Mouse (Mus musculus): Measurements from ENCODE around the gene Kcna3. TPM values are rescaled to one million over a fixed set of nuclear protein-coding genes. Genes with fewer than 3 reads are reported as not detected.

Gene Kcna3
- total and polyA plus RNA-seq, 3 experiments, result not detected

GRCm38 (mm10) chr3:107073863-107074262 lies 37.9 kb downstream of the Kcna3 start:
- H3K4me1 ChIP-seq (ENCODE audit: insufficient read depth, low read depth, low read length), result no peaks in the 10 kb centered on the region
- H3K36me3 ChIP-seq (replicated peaks), result no peaks in the 10 kb centered on the region
- H3K9me3 ChIP-seq (replicated peaks), result no peaks in the 10 kb centered on the region
- no peak overlapping the region for H3K4me3 ChIP-seq (ENCODE audit: low read depth, low read length)
- DNase-seq (ENCODE audit: low spot score), result no peak
- TF ChIP-seq CTCF (IDR thresholded peaks at IDR 0.05; ENCODE audit: low read depth, low read length), result no peak
- no peak for TF ChIP-seq GATA2 (IDR thresholded peaks at IDR 0.05; ENCODE audit: borderline replicate concordance, low read depth, low read length)
- TF ChIP-seq GATA1 (IDR thresholded peaks at IDR 0.05; ENCODE audit: borderline replicate concordance, low read length), result no peak
- TF ChIP-seq POLR2AphosphoS5 (IDR thresholded peaks at IDR 0.05; ENCODE audit: insufficient replicate concordance, low read depth, low read length), result no peak
- TF ChIP-seq TAL1 (conservative IDR thresholded peaks at IDR 0.05; ENCODE audit: low read depth, low read length), result no peak
- H3K27me3 ChIP-seq (ENCODE audit: insufficient read depth, low read length), result peaks cover 4% of the 10 kb centered on the region; the same call in 1 of the 2 replicates
- ATAC-seq (ENCODE audit: extremely low read depth, insufficient number of reproducible peaks, low FRiP score, poor library complexity, severe bottlenecking), result no peak

GRCm38 (mm10) chr3:107075705-107076104 lies 39.7 kb downstream of the Kcna3 start:
- ATAC-seq (ENCODE audit: extremely low read depth, insufficient number of reproducible peaks, low FRiP score, poor library complexity, severe bottlenecking), result no peak
- TF ChIP-seq GATA1 (IDR thresholded peaks at IDR 0.05; ENCODE audit: borderline replicate concordance, low read length), result no peak
- TF ChIP-seq GATA2 (IDR thresholded peaks at IDR 0.05; ENCODE audit: borderline replicate concordance, low read depth, low read length), result no peak
- TF ChIP-seq POLR2AphosphoS5 (IDR thresholded peaks at IDR 0.05; ENCODE audit: insufficient replicate concordance, low read depth, low read length), result no peak
- TF ChIP-seq TAL1 (conservative IDR thresholded peaks at IDR 0.05; ENCODE audit: low read depth, low read length), result no peak
- TF ChIP-seq CTCF (IDR thresholded peaks at IDR 0.05; ENCODE audit: low read depth, low read length), result no peak
- no peak overlapping the region for H3K4me3 ChIP-seq (ENCODE audit: low read depth, low read length)
- DNase-seq (ENCODE audit: low spot score), result no peak
- no peaks in the 10 kb centered on the region for H3K36me3 ChIP-seq (replicated peaks)
- H3K9me3 ChIP-seq (replicated peaks), result no peaks in the 10 kb centered on the region
- no peaks in the 10 kb centered on the region for H3K4me1 ChIP-seq (ENCODE audit: insufficient read depth, low read depth, low read length)
- H3K27me3 ChIP-seq (ENCODE audit: insufficient read depth, low read length), result peaks cover 4% of the 10 kb centered on the region; the same call in 1 of the 2 replicates

GRCm38 (mm10) chr3:107076658-107077057 lies 40.7 kb downstream of the Kcna3 start:
- ATAC-seq (ENCODE audit: extremely low read depth, insufficient number of reproducible peaks, low FRiP score, poor library complexity, severe bottlenecking), result no peak

GRCm38 (mm10) chr3:107077101-107077500 lies 41.1 kb downstream of the Kcna3 start:
- H3K4me3 ChIP-seq (ENCODE audit: low read depth, low read length), result no peak overlapping the region
- no peaks in the 10 kb centered on the region for H3K36me3 ChIP-seq (replicated peaks)
- no peak for ATAC-seq (ENCODE audit: extremely low read depth, insufficient number of reproducible peaks, low FRiP score, poor library complexity, severe bottlenecking)
- H3K4me1 ChIP-seq (ENCODE audit: insufficient read depth, low read depth, low read length), result no peaks in the 10 kb centered on the region
- H3K27me3 ChIP-seq (ENCODE audit: insufficient read depth, low read length), result peaks cover 4% of the 10 kb centered on the region; the same call in 1 of the 2 replicates
- no peak for DNase-seq (ENCODE audit: low spot score)
- TF ChIP-seq TAL1 (conservative IDR thresholded peaks at IDR 0.05; ENCODE audit: low read depth, low read length) (no peak), POLR2AphosphoS5 (IDR thresholded peaks at IDR 0.05; ENCODE audit: insufficient replicate concordance, low read depth, low read length) (no peak), GATA1 (IDR thresholded peaks at IDR 0.05; ENCODE audit: borderline replicate concordance, low read length) (no peak)
- H3K9me3 ChIP-seq (replicated peaks), result no peaks in the 10 kb centered on the region

More at GRCm38 (mm10) chr3:107076658-107077057, 40.7 kb downstream of the Kcna3 start:
- DNase-seq (ENCODE audit: low spot score), result no peak
- Histone ChIP-seq H3K36me3 (replicated peaks) (no peaks in the 10 kb centered on the region), H3K9me3 (replicated peaks) (no peaks in the 10 kb centered on the region), H3K4me1 (ENCODE audit: insufficient read depth, low read depth, low read length) (no peaks in the 10 kb centered on the region), H3K4me3 (ENCODE audit: low read depth, low read length) (no peak overlapping the region), H3K27me3 (ENCODE audit: insufficient read depth, low read length) (peaks cover 4% of the 10 kb centered on the region; the same call in 1 of the 2 replicates)
- no peak for TF ChIP-seq TAL1 (conservative IDR thresholded peaks at IDR 0.05; ENCODE audit: low read depth, low read length)
- TF ChIP-seq GATA2 (IDR thresholded peaks at IDR 0.05; ENCODE audit: borderline replicate concordance, low read depth, low read length), result no peak
- no peak for TF ChIP-seq POLR2AphosphoS5 (IDR thresholded peaks at IDR 0.05; ENCODE audit: insufficient replicate concordance, low read depth, low read length)
- TF ChIP-seq GATA1 (IDR thresholded peaks at IDR 0.05; ENCODE audit: borderline replicate concordance, low read length), result no peak
- TF ChIP-seq CTCF (IDR thresholded peaks at IDR 0.05; ENCODE audit: low read depth, low read length), result no peak

GRCm38 (mm10) chr3:107080803-107081202 lies 44.8 kb downstream of the Kcna3 start:
- Histone ChIP-seq H3K36me3 (replicated peaks) (no peaks in the 10 kb centered on the region), H3K4me1 (ENCODE audit: insufficient read depth, low read depth, low read length) (no peaks in the 10 kb centered on the region), H3K9me3 (replicated peaks) (no peaks in the 10 kb centered on the region), H3K27me3 (ENCODE audit: insufficient read depth, low read length) (peaks cover 4% of the 10 kb centered on the region; the same call in 1 of the 2 replicates), H3K4me3 (ENCODE audit: low read depth, low read length) (no peak overlapping the region)
- TF ChIP-seq CTCF (IDR thresholded peaks at IDR 0.05; ENCODE audit: low read depth, low read length) (no peak), GATA1 (IDR thresholded peaks at IDR 0.05; ENCODE audit: borderline replicate concordance, low read length) (no peak), POLR2AphosphoS5 (IDR thresholded peaks at IDR 0.05; ENCODE audit: insufficient replicate concordance, low read depth, low read length) (no peak), GATA2 (IDR thresholded peaks at IDR 0.05; ENCODE audit: borderline replicate concordance, low read depth, low read length) (no peak), TAL1 (conservative IDR thresholded peaks at IDR 0.05; ENCODE audit: low read depth, low read length) (no peak)
- ATAC-seq (ENCODE audit: extremely low read depth, insufficient number of reproducible peaks, low FRiP score, poor library complexity, severe bottlenecking) (no peak), DNase-seq (ENCODE audit: low spot score) (no peak)

GRCm38 (mm10) chr3:107081227-107081626 lies 45.3 kb downstream of the Kcna3 start:
- Histone ChIP-seq H3K27me3 (ENCODE audit: insufficient read depth, low read length) (peaks cover 4% of the 10 kb centered on the region; the same call in 1 of the 2 replicates), H3K36me3 (replicated peaks) (no peaks in the 10 kb centered on the region), H3K9me3 (replicated peaks) (no peaks in the 10 kb centered on the region), H3K4me3 (ENCODE audit: low read depth, low read length) (no peak overlapping the region), H3K4me1 (ENCODE audit: insufficient read depth, low read depth, low read length) (no peaks in the 10 kb centered on the region)
- TF ChIP-seq GATA2 (IDR thresholded peaks at IDR 0.05; ENCODE audit: borderline replicate concordance, low read depth, low read length) (no peak), POLR2AphosphoS5 (IDR thresholded peaks at IDR 0.05; ENCODE audit: insufficient replicate concordance, low read depth, low read length) (no peak), TAL1 (conservative IDR thresholded peaks at IDR 0.05; ENCODE audit: low read depth, low read length) (no peak)
- DNase-seq (ENCODE audit: low spot score) (no peak), ATAC-seq (ENCODE audit: extremely low read depth, insufficient number of reproducible peaks, low FRiP score, poor library complexity, severe bottlenecking) (no peak)

Data from G1E (cell line).